Mouse (Mus musculus): ENCODE measurements around the gene Eipr1. TPM values are rescaled to one million over a fixed set of nuclear protein-coding genes. Genes with fewer than 3 reads are reported as not detected.

Gene Eipr1
- polyA plus RNA-seq, 1 experiment from 2014 or later = 87.5 TPM

DNA sequence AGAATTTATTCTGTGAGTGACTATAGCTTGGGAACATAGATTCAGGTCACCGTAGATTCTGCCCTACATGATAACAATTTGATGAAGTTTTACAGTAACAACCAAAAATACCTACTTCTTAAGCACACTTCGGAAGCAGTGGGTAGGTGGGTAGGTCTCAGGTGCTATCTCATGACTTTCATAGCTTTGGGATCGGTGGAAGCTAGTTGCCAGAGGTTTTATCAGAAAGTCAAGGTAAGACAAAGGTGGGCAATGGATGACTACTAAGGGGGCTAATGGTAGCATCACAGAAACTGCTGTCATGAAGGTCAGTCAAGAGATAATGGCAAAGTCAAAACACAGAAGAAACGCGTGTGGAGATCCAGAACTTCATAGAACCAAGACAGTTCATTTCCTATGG lies 727 bp upstream of the Eipr1 start:
- no peak overlapping the region for H3K9ac ChIP-seq (ENCODE audit: low read length)
- H3K27me3 ChIP-seq (replicated peaks; ENCODE audit: control insufficient read depth, insufficient read depth, low read length) = no peaks in the 10 kb centered on the region
- peaks cover 15% of the 10 kb centered on the region for H3K36me3 ChIP-seq (ENCODE audit: control insufficient read depth, insufficient read depth, low read length)
- ATAC-seq (no peak), DNase-seq (ENCODE audit: low spot score) (no peak)
- peaks cover 10% of the 10 kb centered on the region for H3K4me1 ChIP-seq (ENCODE audit: control insufficient read depth, insufficient read depth, low read length)
- no peak overlapping the region for H3K4me3 ChIP-seq (ENCODE audit: low read depth, low read length)
- no peaks in the 10 kb centered on the region for H3K9me3 ChIP-seq (replicated peaks; ENCODE audit: control insufficient read depth, low read length)
- WGBS = 95% methylated on average over 5 of the region's 5 CpGs
- H3K27ac ChIP-seq (ENCODE audit: low read depth, low read length) = no peak overlapping the region
- H3K4me2 ChIP-seq (ENCODE audit: low read length) = peak overlapping the region; percentile 89; the same call in 1 of the 2 replicates

DNA sequence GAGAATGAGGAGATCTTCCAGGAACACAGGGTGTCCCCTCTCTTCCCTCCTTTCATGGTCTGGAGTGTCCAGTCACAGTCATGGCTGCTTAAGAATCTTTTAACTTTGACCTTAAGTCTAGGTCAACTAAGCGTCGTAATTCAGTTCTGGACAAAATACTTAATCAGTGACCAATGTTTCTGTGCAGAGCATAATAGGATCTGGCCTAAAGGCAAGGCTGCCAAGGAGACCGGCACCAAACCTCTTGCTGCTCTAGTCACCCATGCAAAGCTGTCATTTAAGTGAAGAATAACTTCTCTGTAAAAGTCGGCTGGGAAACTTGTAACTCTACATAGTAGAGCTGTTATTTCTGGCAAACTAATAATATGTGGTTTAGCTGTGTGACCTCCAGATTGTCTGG lies 4.4 kb downstream of the Eipr1 start:
- no peak overlapping the region for H3K9ac ChIP-seq (ENCODE audit: low read length)
- H3K27ac ChIP-seq (ENCODE audit: low read depth, low read length) = no peak overlapping the region
- ATAC-seq = no peak
- no peak overlapping the region for H3K4me3 ChIP-seq (ENCODE audit: low read depth, low read length)
- WGBS = 89% methylated on average over 4 of the region's 4 CpGs
- no peak overlapping the region for H3K4me2 ChIP-seq (ENCODE audit: low read length)
- DNase-seq (ENCODE audit: low spot score) = no peak
- H3K36me3 ChIP-seq (ENCODE audit: control insufficient read depth, insufficient read depth, low read length) = no peaks in the 10 kb centered on the region
- peaks cover 4% of the 10 kb centered on the region for H3K4me1 ChIP-seq (ENCODE audit: control insufficient read depth, insufficient read depth, low read length)
- H3K9me3 ChIP-seq (replicated peaks; ENCODE audit: control insufficient read depth, low read length) = no peaks in the 10 kb centered on the region
- H3K27me3 ChIP-seq (replicated peaks; ENCODE audit: control insufficient read depth, insufficient read depth, low read length) = no peaks in the 10 kb centered on the region

DNA sequence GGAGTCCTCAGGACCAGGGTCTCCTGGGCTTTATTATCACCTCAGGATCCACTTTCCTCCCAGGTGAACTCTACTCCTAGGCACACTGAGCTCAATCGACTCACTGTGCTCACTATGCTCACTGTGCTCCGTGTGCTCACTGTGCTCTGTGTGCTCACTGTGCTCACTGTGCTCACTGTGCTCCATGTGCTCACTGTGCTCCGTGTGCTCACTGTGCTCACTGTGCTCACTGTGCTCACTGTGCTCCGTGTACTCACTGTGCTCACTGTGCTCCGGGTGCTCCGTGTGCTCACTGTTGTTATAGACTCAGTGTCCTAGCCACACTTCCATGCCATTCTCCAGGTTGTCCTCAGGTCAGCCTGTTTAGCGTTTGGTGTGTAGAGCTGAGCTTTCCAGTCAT lies 18.4 kb downstream of the Eipr1 start:
- Histone ChIP-seq H3K4me3 (ENCODE audit: low read depth, low read length) (no peak overlapping the region), H3K36me3 (ENCODE audit: control insufficient read depth, insufficient read depth, low read length) (peaks cover 9% of the 10 kb centered on the region; the same call in 1 of the 2 replicates), H3K4me1 (ENCODE audit: control insufficient read depth, insufficient read depth, low read length) (peaks cover 5% of the 10 kb centered on the region), H3K27me3 (replicated peaks; ENCODE audit: control insufficient read depth, insufficient read depth, low read length) (no peaks in the 10 kb centered on the region), H3K9me3 (replicated peaks; ENCODE audit: control insufficient read depth, low read length) (no peaks in the 10 kb centered on the region), H3K27ac (ENCODE audit: low read depth, low read length) (no peak overlapping the region), H3K4me2 (ENCODE audit: low read length) (no peak overlapping the region), H3K9ac (ENCODE audit: low read length) (no peak overlapping the region)
- ATAC-seq = no peak
- DNase-seq (ENCODE audit: low spot score) = no peak
- WGBS = 93% methylated on average over 7 of the region's 7 CpGs

DNA sequence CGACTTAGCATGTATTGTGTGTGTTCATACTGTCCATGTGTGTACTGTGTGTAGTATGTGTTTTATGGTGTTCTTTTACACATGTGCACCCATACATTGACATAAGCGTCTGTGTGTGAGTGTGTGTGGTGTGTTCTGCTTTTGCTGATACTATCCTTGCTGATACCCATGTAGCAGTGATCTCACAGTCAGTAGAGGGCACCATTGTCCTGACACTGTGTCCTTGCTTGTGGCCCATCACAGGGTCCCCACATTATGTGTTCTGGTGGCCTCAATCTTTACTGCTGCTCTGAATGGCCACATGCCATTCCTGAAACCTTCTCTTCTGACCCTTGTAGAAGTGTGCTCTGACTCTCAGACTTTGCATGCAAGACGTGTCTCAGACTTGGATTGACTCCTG lies 22.2 kb downstream of the Eipr1 start:
- Histone ChIP-seq H3K9me3 (replicated peaks; ENCODE audit: control insufficient read depth, low read length) (no peaks in the 10 kb centered on the region), H3K4me3 (ENCODE audit: low read depth, low read length) (no peak overlapping the region), H3K27me3 (replicated peaks; ENCODE audit: control insufficient read depth, insufficient read depth, low read length) (no peaks in the 10 kb centered on the region), H3K4me2 (ENCODE audit: low read length) (no peak overlapping the region), H3K9ac (ENCODE audit: low read length) (no peak overlapping the region), H3K36me3 (ENCODE audit: control insufficient read depth, insufficient read depth, low read length) (0 out of 2 replicates have a peak, but pooled peaks cover 2% of the 10 kb centered on the region), H3K27ac (ENCODE audit: low read depth, low read length) (no peak overlapping the region), H3K4me1 (ENCODE audit: control insufficient read depth, insufficient read depth, low read length) (peaks cover 10% of the 10 kb centered on the region)
- peak; percentile 40 for DNase-seq (ENCODE audit: low spot score)
- no peak for ATAC-seq
- 81% methylated on average over 3 of the region's 3 CpGs for WGBS

DNA sequence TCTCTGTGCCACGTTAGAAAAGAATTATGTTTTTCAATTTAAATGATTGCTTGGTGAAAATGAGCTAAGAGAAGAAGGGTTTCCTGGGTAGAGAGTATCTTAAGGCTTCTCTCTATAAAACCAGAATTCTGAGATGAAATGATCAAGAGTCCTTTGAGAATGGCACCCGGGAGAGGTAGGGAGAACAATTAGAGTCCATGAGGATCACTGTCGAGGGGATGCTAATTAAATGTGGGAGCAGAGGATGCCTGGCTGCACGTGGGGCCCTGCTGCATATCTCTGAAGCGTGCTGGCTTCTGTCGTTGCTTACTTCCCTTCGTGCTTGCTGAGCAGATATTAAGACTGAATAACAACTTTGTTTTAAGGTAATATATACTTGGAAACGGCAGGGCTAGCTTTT lies 23.5 kb downstream of the Eipr1 start:
- H3K4me1 ChIP-seq (ENCODE audit: control insufficient read depth, insufficient read depth, low read length) = peaks cover 10% of the 10 kb centered on the region
- no peak overlapping the region for H3K4me2 ChIP-seq (ENCODE audit: low read length)
- H3K27me3 ChIP-seq (replicated peaks; ENCODE audit: control insufficient read depth, insufficient read depth, low read length) = no peaks in the 10 kb centered on the region
- 0 out of 2 replicates have a peak, but pooled peaks cover 2% of the 10 kb centered on the region for H3K36me3 ChIP-seq (ENCODE audit: control insufficient read depth, insufficient read depth, low read length)
- ATAC-seq (no peak), DNase-seq (ENCODE audit: low spot score) (no peak)
- 17% methylated on average over 8 of the region's 8 CpGs for WGBS
- no peak overlapping the region for H3K4me3 ChIP-seq (ENCODE audit: low read depth, low read length)
- no peak overlapping the region for H3K27ac ChIP-seq (ENCODE audit: low read depth, low read length)
- H3K9ac ChIP-seq (ENCODE audit: low read length) = no peak overlapping the region
- H3K9me3 ChIP-seq (replicated peaks; ENCODE audit: control insufficient read depth, low read length) = no peaks in the 10 kb centered on the region

DNA sequence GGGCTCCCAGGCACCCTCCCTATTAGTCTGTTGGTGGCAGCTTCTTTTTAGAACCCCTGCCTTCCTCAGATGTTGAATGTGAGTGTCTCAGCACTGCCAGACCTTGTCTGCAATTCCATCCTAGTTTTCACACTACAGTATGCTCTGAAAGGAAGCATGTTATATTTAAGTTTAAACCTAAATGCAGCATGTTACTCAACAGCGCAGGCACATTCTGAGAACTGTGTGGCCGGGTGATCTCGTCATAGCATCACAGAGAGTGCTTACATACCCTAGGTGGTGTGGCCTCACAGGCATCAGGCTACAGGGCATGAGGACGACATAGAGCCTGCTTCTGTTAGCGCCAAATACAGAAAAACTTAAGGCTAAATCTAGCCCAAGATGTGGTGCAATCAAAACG lies 24.0 kb downstream of the Eipr1 start:
- DNase-seq (ENCODE audit: low spot score) (no peak), ATAC-seq (no peak)
- no peak overlapping the region for H3K9ac ChIP-seq (ENCODE audit: low read length)
- no peaks in the 10 kb centered on the region for H3K9me3 ChIP-seq (replicated peaks; ENCODE audit: control insufficient read depth, low read length)
- WGBS = 85% methylated on average over 6 of the region's 6 CpGs
- H3K27ac ChIP-seq (ENCODE audit: low read depth, low read length) = no peak overlapping the region
- no peaks in the 10 kb centered on the region for H3K27me3 ChIP-seq (replicated peaks; ENCODE audit: control insufficient read depth, insufficient read depth, low read length)
- no peak overlapping the region for H3K4me3 ChIP-seq (ENCODE audit: low read depth, low read length)
- H3K4me1 ChIP-seq (ENCODE audit: control insufficient read depth, insufficient read depth, low read length) = peaks cover 10% of the 10 kb centered on the region
- H3K4me2 ChIP-seq (ENCODE audit: low read length) = no peak overlapping the region
- H3K36me3 ChIP-seq (ENCODE audit: control insufficient read depth, insufficient read depth, low read length) = 0 out of 2 replicates have a peak, but pooled peaks cover 2% of the 10 kb centered on the region

DNA sequence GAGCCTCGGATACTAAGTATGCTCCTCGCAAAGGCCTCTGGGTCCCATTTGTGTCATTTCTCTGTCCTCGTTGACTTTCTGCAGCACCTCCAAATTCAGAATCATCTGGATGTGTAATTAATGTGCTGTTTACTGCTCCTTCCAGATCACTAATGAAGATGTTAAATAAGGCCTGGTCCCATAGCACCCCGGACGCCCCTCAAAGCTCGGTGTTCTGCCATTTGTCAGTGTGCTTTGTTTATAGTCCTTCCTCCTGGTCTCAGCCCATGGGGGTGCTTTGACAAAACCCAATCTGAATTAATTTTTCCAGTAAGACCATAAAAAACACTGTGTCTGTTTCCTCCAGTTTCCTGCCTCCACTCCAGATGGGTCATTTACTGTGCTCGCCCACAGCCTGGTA lies 28.6 kb downstream of the Eipr1 start:
- 87% methylated on average over 7 of the region's 7 CpGs for WGBS
- no peak for ATAC-seq
- Histone ChIP-seq H3K9ac (ENCODE audit: low read length) (no peak overlapping the region), H3K4me3 (ENCODE audit: low read depth, low read length) (no peak overlapping the region), H3K27me3 (replicated peaks; ENCODE audit: control insufficient read depth, insufficient read depth, low read length) (no peaks in the 10 kb centered on the region), H3K36me3 (ENCODE audit: control insufficient read depth, insufficient read depth, low read length) (no peaks in the 10 kb centered on the region), H3K9me3 (replicated peaks; ENCODE audit: control insufficient read depth, low read length) (no peaks in the 10 kb centered on the region), H3K4me2 (ENCODE audit: low read length) (no peak overlapping the region), H3K27ac (ENCODE audit: low read depth, low read length) (no peak overlapping the region), H3K4me1 (ENCODE audit: control insufficient read depth, insufficient read depth, low read length) (peaks cover 13% of the 10 kb centered on the region)
- DNase-seq (ENCODE audit: low spot score) = no peak

DNA sequence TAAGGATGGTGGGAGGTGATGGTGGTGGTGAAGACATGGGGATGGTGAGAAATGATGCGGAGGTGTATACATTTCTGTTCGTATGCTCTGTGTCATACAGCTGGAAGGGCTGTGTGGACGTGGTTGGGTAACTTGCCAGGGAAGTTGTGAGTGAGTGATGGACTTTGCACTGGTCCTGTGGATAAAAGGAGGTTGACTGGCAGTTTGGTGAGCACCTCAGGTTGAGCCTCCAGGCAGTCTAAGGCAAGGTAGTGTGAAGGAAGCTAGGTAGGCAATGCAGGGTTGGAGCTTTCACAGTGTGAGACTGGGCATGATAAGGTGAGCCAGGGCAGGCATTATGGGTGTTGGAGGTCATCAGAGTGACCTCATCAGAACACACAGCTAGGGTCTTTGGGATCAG lies 31.0 kb downstream of the Eipr1 start:
- Histone ChIP-seq H3K9me3 (replicated peaks; ENCODE audit: control insufficient read depth, low read length) (no peaks in the 10 kb centered on the region), H3K4me2 (ENCODE audit: low read length) (no peak overlapping the region), H3K36me3 (ENCODE audit: control insufficient read depth, insufficient read depth, low read length) (no peaks in the 10 kb centered on the region), H3K27me3 (replicated peaks; ENCODE audit: control insufficient read depth, insufficient read depth, low read length) (no peaks in the 10 kb centered on the region), H3K27ac (ENCODE audit: low read depth, low read length) (no peak overlapping the region), H3K9ac (ENCODE audit: low read length) (no peak overlapping the region), H3K4me1 (ENCODE audit: control insufficient read depth, insufficient read depth, low read length) (peaks cover 10% of the 10 kb centered on the region), H3K4me3 (ENCODE audit: low read depth, low read length) (no peak overlapping the region)
- 96% methylated on average over 3 of the region's 3 CpGs for WGBS
- ATAC-seq = no peak
- no peak for DNase-seq (ENCODE audit: low spot score)

DNA sequence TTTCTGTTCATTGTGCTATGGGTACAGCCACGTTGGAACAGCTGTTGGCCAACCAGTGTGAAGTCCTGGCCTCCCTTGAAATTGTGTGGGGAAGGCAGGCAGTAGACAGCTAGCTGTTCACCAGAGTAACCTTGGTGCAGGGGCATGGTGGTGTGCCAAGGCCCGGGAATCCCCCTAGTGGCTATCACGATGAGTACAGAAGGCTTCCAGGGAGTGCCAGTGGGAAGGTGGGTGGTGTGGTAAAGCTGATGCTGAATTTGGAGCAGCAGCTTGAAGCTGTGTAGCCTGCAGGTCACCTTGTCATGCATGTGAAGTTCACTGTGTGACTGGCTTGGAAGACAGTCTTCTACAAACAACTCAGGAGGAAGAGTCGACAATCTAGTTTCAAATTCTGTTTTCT lies 32.8 kb downstream of the Eipr1 start:
- no peak overlapping the region for H3K4me2 ChIP-seq (ENCODE audit: low read length)
- peak; percentile 63; the same call in 1 of the 2 replicates for ATAC-seq
- WGBS = 29% methylated on average over 4 of the region's 4 CpGs
- H3K36me3 ChIP-seq (ENCODE audit: control insufficient read depth, insufficient read depth, low read length) = no peaks in the 10 kb centered on the region
- H3K4me3 ChIP-seq (ENCODE audit: low read depth, low read length) = no peak overlapping the region
- H3K27ac ChIP-seq (ENCODE audit: low read depth, low read length) = no peak overlapping the region
- no peak for DNase-seq (ENCODE audit: low spot score)
- H3K9me3 ChIP-seq (replicated peaks; ENCODE audit: control insufficient read depth, low read length) = no peaks in the 10 kb centered on the region
- H3K9ac ChIP-seq (ENCODE audit: low read length) = no peak overlapping the region
- peaks cover 10% of the 10 kb centered on the region for H3K4me1 ChIP-seq (ENCODE audit: control insufficient read depth, insufficient read depth, low read length)
- no peaks in the 10 kb centered on the region for H3K27me3 ChIP-seq (replicated peaks; ENCODE audit: control insufficient read depth, insufficient read depth, low read length)
